Mouse (Mus musculus) liver, embryonic 14.5 days (tissue): Measurements from ENCODE around the gene Scarf2.

ENCODE experiments used
- CTCF ChIP-seq: IDR thresholded peaks from 2 replicates; pipeline ENCODE4 v1.5.1; 2016; ENCODE audit warnings: antibody characterized with exemption, low read depth, control low read depth
- EP300 ChIP-seq: IDR thresholded peaks from 2 replicates; pipeline ENCODE4 v1.6.1; 2016; ENCODE audit warnings: antibody characterized with exemption, low read depth

DNA sequence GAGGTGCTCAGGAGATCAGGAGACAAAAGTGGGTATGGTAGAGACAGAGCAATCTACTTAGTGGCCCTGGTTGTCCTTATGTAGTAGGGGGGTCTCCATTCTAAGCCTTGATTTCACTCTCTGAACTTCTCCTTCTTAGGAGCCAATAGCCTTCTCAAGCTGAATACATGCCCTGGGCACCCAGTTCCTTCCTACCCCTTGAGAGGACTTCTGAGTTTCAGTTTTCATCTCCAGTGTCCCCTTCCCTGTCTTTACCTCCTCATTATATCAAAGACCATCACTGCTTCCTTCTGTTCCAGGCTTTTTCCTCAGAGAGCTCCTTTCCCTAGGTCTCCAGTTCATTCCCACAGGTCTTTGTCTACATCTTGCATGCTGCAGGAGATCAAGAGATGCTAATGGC is 563 bp upstream of the Scarf2 start:
- TF ChIP-seq CTCF (no peak), EP300 (no peak)
